ENCODE assay signal across 24 mouse cellular contexts in genomic region chr16:85922454-85922853, GRCm38 (mm10).
"Had no signal": no experiment of that assay in that cellular context is flagged by ENCODE, and none has a peak within 500 bp of the region (broad histone marks: within the 10 kb centered on the region; RNA-seq: fewer than 3 reads in every experiment).

No protein-coding gene starts in this region.

- H3K27ac ChIP-seq: gastrocnemius, adult 2 months; heart, embryonic 10.5 days; hindbrain, embryonic 10.5 days; hindbrain, embryonic 12.5 days; hindbrain, embryonic 14.5 days; intestine, embryonic 15.5 days; layer of hippocampus, adult 2 months; left cerebral cortex, adult 2 months; limb, embryonic 10.5 days; limb, embryonic 12.5 days had no signal

- H3K27me3 ChIP-seq: heart, embryonic 12.5 days; hindbrain, embryonic 12.5 days; intestine, embryonic 15.5 days; limb, embryonic 12.5 days had no signal

- H3K9ac ChIP-seq: heart, embryonic 12.5 days; hindbrain, embryonic 12.5 days; hindbrain, embryonic 14.5 days; intestine, embryonic 15.5 days; limb, embryonic 12.5 days had no signal

- H3K4me1 ChIP-seq: heart, embryonic 10.5 days; heart, embryonic 12.5 days; hindbrain, embryonic 10.5 days; hindbrain, embryonic 12.5 days; intestine, embryonic 15.5 days; limb, embryonic 12.5 days had no signal

- H3K4me3 ChIP-seq: gastrocnemius, adult 2 months; heart, embryonic 10.5 days; heart, embryonic 12.5 days; hindbrain, embryonic 10.5 days; hindbrain, embryonic 12.5 days; intestine, embryonic 15.5 days; layer of hippocampus, adult 2 months; left cerebral cortex, adult 2 months; limb, embryonic 10.5 days; limb, embryonic 12.5 days had no signal

- ATAC-seq: hindbrain, embryonic 16.5 days; inflammation-experienced regulatory T-cells, adult 6 months; intestine, embryonic 15.5 days; intestine, postnatal 0 days had no signal

- DNase-seq: gastrocnemius, adult 2 months; gastrocnemius, postnatal 10 days; gastrocnemius, postnatal 25 days; heart, adult 18-20 months; heart, postnatal 10 days; heart, postnatal 4 days; kidney, adult 18-20 months; kidney, adult 8-10 months; kidney, postnatal 10 days; kidney, postnatal 25 days; kidney, postnatal 4 days had no signal

- H3K4me2 ChIP-seq: heart, embryonic 12.5 days; hindbrain, embryonic 12.5 days; hindbrain, embryonic 14.5 days; intestine, embryonic 15.5 days; limb, embryonic 12.5 days had no signal

- H3K36me3 ChIP-seq: heart, embryonic 10.5 days; heart, embryonic 12.5 days; hindbrain, embryonic 10.5 days; hindbrain, embryonic 12.5 days; intestine, embryonic 15.5 days; limb, embryonic 10.5 days; limb, embryonic 12.5 days had no signal

- H3K9me3 ChIP-seq: heart, embryonic 10.5 days; heart, embryonic 12.5 days; hindbrain, embryonic 10.5 days; hindbrain, embryonic 12.5 days; intestine, embryonic 15.5 days; limb, embryonic 10.5 days; limb, embryonic 12.5 days had no signal
